Mouse (Mus musculus): ENCODE results near the gene Relch. TPM values are rescaled to one million over a fixed set of nuclear protein-coding genes. Genes with fewer than 3 reads are reported as not detected.
A peak's percentile ranks its signal among the peaks of the same experiment; 100 is the strongest.

Relch gene
- total and polyA plus RNA-seq, 2 experiments, result 15.1 to 23.5 TPM

DNA sequence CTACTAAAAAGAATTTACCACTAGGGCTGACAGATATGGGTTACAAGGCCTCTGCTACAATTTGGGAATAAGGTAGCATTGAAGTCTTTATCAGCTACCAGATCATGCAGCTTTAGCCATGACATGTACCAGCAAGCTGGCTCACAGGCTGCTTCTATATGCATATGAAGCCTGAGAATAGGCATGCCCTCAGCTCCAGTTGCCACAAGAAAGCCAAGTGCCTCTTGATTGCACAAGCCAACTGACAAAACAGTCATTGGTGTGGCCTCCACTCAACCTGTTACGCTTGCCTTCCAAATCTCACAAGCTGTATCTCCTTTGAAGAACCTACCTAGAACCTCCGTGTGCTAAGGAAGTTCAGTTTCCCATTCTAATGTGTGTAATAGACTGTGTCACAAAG lies 104.7 kb downstream of the Relch start:
- no peak overlapping the region for H3K4me3 ChIP-seq (ENCODE audit: insufficient read depth, low read depth, low read length)
- H3K79me2 ChIP-seq (ENCODE audit: control insufficient read depth, insufficient read depth, low read length), result no peaks in the 10 kb centered on the region
- no peaks in the 10 kb centered on the region for H3K27me3 ChIP-seq (ENCODE audit: control insufficient read depth, insufficient read depth, low read length)
- H3K36me3 ChIP-seq (ENCODE audit: control insufficient read depth, insufficient read depth, low read length), result no peaks in the 10 kb centered on the region
- no peak overlapping the region for H3K9ac ChIP-seq (ENCODE audit: low read depth, low read length)
- H3K27ac ChIP-seq (replicated peaks; ENCODE audit: insufficient read depth, low read depth, low read length), result no peak overlapping the region
- TF ChIP-seq CTCF (IDR thresholded peaks at IDR 0.05; ENCODE audit: low read depth, low read length) (no peak), POLR2A (IDR thresholded peaks at IDR 0.05; ENCODE audit: extremely low read depth, insufficient read depth, low read length) (no peak)
- no peak for DNase-seq (ENCODE audit: extremely low read depth, low read depth, low spot score)
- 94% methylated on average over 2 of the region's 2 CpGs for WGBS
- no peaks in the 10 kb centered on the region for H3K4me1 ChIP-seq (ENCODE audit: control insufficient read depth, insufficient read depth, low read length)

DNA sequence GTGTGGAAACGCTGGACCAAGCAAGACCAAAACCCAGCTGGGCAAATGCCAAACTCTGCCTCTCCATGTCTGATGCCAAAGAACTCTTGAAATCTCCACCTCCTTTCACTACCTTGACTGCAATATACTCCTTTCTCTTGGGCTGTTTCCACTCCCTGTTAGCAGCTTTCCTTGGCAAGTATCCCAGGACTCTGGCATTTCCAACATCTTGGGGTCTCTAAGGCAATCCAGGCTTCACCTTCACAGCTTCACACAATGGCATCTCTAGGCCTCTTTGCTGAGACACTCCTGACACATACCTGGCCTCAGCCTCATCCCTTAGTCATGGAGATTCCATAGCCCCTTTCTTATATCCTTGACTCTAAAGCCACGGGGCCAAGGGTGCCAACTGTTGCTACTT lies 107.0 kb downstream of the Relch start:
- Histone ChIP-seq H3K4me3 (ENCODE audit: insufficient read depth, low read depth, low read length) (no peak overlapping the region), H3K9ac (ENCODE audit: low read depth, low read length) (no peak overlapping the region), H3K27me3 (ENCODE audit: control insufficient read depth, insufficient read depth, low read length) (no peaks in the 10 kb centered on the region), H3K4me1 (ENCODE audit: control insufficient read depth, insufficient read depth, low read length) (no peaks in the 10 kb centered on the region), H3K79me2 (ENCODE audit: control insufficient read depth, insufficient read depth, low read length) (no peaks in the 10 kb centered on the region), H3K27ac (replicated peaks; ENCODE audit: insufficient read depth, low read depth, low read length) (no peak overlapping the region), H3K36me3 (ENCODE audit: control insufficient read depth, insufficient read depth, low read length) (no peaks in the 10 kb centered on the region)
- 84% methylated on average over 2 of the region's 2 CpGs for WGBS
- DNase-seq (ENCODE audit: extremely low read depth, low read depth, low spot score), result no peak
- TF ChIP-seq CTCF (IDR thresholded peaks at IDR 0.05; ENCODE audit: low read depth, low read length), result no peak
- no peak for TF ChIP-seq POLR2A (IDR thresholded peaks at IDR 0.05; ENCODE audit: extremely low read depth, insufficient read depth, low read length)

DNA sequence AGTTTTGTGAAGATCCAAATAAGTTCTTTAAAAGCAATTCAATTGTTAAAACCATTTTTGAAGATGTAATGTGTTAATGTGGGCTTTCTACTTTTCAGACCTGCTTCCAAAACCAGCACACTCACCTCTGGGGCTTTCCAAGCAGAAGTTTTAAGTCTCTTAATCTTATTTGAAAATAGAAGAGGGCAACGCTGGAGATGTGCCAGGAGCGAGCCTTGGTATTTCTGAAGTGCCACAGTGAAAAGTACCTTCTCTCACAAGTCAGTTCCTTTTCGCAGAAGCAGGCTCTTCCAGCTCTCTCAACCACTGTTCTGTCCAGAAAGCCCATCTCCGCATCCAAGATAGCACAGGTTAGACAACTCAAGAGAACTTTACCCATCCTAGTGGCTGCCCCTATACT lies 112.8 kb downstream of the Relch start:
- Histone ChIP-seq H3K4me1 (ENCODE audit: control insufficient read depth, insufficient read depth, low read length) (peaks cover 2% of the 10 kb centered on the region), H3K36me3 (ENCODE audit: control insufficient read depth, insufficient read depth, low read length) (no peaks in the 10 kb centered on the region), H3K27ac (replicated peaks; ENCODE audit: insufficient read depth, low read depth, low read length) (no peak overlapping the region), H3K27me3 (ENCODE audit: control insufficient read depth, insufficient read depth, low read length) (peaks cover 4% of the 10 kb centered on the region), H3K9ac (ENCODE audit: low read depth, low read length) (no peak overlapping the region), H3K79me2 (ENCODE audit: control insufficient read depth, insufficient read depth, low read length) (no peaks in the 10 kb centered on the region), H3K4me3 (ENCODE audit: insufficient read depth, low read depth, low read length) (no peak overlapping the region)
- 91% methylated on average over 4 of the region's 4 CpGs for WGBS
- no peak for DNase-seq (ENCODE audit: extremely low read depth, low read depth, low spot score)
- no peak for TF ChIP-seq POLR2A (IDR thresholded peaks at IDR 0.05; ENCODE audit: extremely low read depth, insufficient read depth, low read length)
- no peak for TF ChIP-seq CTCF (IDR thresholded peaks at IDR 0.05; ENCODE audit: low read depth, low read length)

DNA sequence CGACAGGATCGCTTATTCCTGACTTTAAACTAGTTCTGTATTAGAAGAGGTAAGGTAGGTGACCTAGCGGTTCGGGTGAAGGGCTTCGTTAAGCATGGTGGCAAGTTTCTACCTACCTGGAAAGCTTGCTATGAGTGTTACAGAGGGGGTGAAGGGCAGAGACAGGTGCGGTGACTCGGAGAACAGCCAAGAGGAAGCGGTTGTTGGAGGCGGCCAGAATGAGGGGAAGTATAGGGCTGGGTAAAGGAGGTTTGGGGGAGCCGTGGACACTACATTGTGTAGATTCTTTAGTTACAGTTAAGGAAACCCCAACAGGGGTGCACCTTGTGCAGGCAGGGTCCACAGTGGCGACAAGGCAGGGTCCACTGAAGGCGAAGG lies 116.4 kb downstream of the Relch start:
- Histone ChIP-seq H3K27me3 (ENCODE audit: control insufficient read depth, insufficient read depth, low read length) (peaks cover 4% of the 10 kb centered on the region), H3K4me1 (ENCODE audit: control insufficient read depth, insufficient read depth, low read length) (peaks cover 2% of the 10 kb centered on the region), H3K4me3 (ENCODE audit: insufficient read depth, low read depth, low read length) (peak overlapping the region; percentile 84), H3K79me2 (ENCODE audit: control insufficient read depth, insufficient read depth, low read length) (no peaks in the 10 kb centered on the region), H3K36me3 (ENCODE audit: control insufficient read depth, insufficient read depth, low read length) (no peaks in the 10 kb centered on the region), H3K9ac (ENCODE audit: low read depth, low read length) (no peak overlapping the region), H3K27ac (replicated peaks; ENCODE audit: insufficient read depth, low read depth, low read length) (no peak overlapping the region)
- TF ChIP-seq CTCF (IDR thresholded peaks at IDR 0.05; ENCODE audit: low read depth, low read length), result no peak
- TF ChIP-seq POLR2A (IDR thresholded peaks at IDR 0.05; ENCODE audit: extremely low read depth, insufficient read depth, low read length), result no peak
- WGBS, result 37% methylated on average over 12 of the region's 12 CpGs
- no peak for DNase-seq (ENCODE audit: extremely low read depth, low read depth, low spot score)

DNA sequence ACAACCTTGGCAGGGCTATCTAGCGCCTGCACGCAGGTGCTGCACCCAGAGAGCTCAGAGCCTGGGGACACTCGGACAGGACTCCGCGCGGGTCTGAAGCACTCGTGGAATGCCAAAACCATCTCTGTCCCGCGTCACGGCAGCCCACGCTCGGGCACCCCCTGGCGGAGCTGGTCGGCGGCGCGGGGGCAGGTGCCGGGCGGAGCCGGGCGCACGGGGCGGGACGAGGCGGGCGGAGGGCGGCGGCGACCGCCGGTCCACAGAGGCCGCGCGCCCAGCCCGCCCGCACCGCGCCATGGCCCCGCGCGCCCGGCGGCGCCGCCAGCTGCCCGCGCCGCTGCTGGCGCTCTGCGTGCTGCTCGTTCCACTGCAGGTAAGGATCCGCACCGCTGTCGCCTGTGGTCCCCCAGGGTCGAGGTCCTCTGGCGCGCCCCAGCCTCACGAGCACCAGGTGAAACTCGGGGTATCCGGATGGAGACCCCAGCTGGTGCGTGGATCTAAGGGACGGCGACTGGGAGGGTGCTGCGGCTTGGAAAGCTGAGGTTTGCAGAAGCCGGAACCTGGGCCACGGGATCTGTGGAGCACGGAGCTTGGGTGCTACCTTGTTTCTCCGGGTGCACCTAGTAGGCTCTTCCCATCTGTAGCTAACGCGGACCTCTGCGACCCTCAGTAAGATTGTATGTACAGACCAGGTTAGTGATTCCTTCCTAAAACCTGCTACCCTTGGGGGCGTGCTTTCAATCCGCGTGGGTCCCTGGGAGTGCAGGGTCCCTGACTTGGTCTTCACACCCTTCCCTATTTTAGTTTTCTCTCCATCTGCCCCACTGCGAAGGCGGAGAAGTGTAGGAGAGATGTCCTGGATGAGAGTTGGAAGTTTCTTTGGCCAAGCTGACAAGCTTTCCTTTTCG lies 117.0 kb downstream of the Relch start, which contains the start of gene Tnfrsf11a:
Tnfrsf11a (plus strand) TSS at position 262 of the 908 bp plus-strand sequence.
- H3K79me2 ChIP-seq (ENCODE audit: control insufficient read depth, insufficient read depth, low read length), result no peaks in the 10 kb centered on the region
- H3K4me1 ChIP-seq (ENCODE audit: control insufficient read depth, insufficient read depth, low read length), result peaks cover 2% of the 10 kb centered on the region
- TF ChIP-seq POLR2A (IDR thresholded peaks at IDR 0.05; ENCODE audit: extremely low read depth, insufficient read depth, low read length) (no peak), CTCF (IDR thresholded peaks at IDR 0.05; ENCODE audit: low read depth, low read length) (peak; percentile 62)
- H3K27me3 ChIP-seq (ENCODE audit: control insufficient read depth, insufficient read depth, low read length), result peaks cover 4% of the 10 kb centered on the region
- H3K36me3 ChIP-seq (ENCODE audit: control insufficient read depth, insufficient read depth, low read length), result no peaks in the 10 kb centered on the region
- peak within 1 kb of the TSS; percentile 80 for H3K9ac ChIP-seq (ENCODE audit: low read depth, low read length)
- WGBS, result 4% methylated on average over 77 of the region's 77 CpGs
- H3K4me3 ChIP-seq (ENCODE audit: insufficient read depth, low read depth, low read length), result peak within 1 kb of the TSS; percentile 84
- H3K27ac ChIP-seq (replicated peaks; ENCODE audit: insufficient read depth, low read depth, low read length), result peak within 1 kb of the TSS; percentile 28; the same call in 1 of the 2 replicates
- no peak for DNase-seq (ENCODE audit: extremely low read depth, low read depth, low spot score)
